Mouse (Mus musculus): Measurements from ENCODE around the gene Iqck. TPM values are rescaled to one million over a fixed set of nuclear protein-coding genes. Genes with fewer than 3 reads are reported as not detected.

Iqck gene
- total RNA-seq, 2 experiments from 2014 or later = not detected

DNA sequence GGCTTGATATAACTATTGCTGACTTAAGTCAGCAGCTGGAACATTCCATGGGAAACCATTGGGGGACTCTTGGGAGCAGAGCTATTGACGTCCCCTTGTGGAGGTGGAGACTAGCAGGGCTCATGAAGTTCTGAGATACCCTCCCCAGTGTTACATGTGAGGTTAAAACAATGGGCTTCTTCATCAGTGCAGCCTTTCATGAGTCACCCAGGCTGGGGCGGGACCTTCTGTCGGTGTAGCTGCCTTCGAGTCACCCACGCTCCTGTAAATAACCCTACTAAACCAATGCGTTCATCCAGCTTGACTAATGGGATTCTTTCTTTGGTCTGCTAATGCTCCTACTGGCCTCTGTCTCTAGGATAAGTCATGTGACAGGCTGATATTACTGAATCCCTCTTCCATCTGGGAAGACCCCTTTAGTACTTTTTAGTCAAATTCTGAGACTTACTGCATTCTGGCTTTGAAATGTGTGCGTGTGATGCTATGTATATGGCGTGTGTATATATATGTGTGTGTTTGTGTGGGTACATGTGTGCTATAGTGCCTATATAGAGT is 53.5 kb downstream of the Iqck start:
- no peak for ATAC-seq (replicated peaks; ENCODE audit: low FRiP score, poor library complexity, severe bottlenecking)

DNA sequence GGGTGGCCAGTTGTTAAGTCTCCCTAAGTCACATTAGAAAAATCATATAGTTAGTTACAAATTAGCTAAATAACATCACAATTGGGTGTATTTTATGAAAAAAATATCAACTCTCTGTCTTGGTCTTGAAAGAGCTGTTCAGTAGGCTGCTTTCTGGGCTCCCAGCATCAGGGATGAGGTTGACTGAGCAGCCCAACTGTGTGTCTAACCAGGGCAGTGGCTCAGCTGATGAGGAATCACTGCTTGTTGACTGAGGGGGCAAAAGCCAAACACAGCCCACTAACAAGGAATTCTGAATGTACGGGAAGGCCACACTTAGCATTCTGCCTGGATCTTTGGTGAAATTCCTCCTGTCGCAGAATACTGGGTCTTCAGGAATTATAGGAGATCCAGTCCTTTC is 54.9 kb downstream of the Iqck start:
- ATAC-seq (replicated peaks; ENCODE audit: low FRiP score, poor library complexity, severe bottlenecking) = no peak

DNA sequence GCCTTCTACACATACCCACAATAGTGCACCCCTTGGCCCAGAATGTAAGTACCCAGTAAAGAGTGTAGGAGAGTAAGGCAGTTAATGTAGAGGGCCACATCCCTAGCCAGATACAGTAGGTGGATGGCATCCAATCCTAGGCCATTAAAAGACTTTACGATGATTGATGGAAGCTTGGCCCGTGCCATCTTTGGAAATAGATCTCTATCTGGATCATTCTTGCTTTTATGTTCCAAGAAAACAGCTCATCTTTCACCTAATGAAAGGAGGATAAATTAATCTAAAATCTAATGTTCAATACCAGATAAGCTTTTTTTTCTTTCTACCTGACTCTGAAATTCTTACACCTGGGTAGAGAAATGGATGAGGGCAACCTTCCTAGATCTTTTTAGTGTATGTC is 55.6 kb downstream of the Iqck start:
- ATAC-seq (replicated peaks; ENCODE audit: low FRiP score, poor library complexity, severe bottlenecking) = no peak

DNA sequence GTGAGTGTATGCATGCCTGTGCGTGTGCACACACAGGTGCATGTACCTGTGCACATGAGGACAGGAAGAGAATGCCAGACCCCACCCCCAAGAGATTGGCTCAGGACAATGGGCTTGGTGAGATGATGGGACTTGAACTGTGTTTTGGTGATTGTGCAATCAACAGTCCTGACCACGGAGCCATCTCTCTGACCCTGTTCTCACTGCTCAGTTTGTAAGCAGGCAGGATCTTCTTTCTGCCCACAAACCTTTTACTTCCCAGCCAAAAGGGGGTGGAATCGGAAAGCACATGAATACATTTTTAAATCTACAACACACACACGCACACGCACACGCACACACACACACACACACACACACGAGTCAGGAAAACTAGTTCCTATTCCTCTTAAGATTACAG is 56.0 kb downstream of the Iqck start:
- ATAC-seq (replicated peaks; ENCODE audit: low FRiP score, poor library complexity, severe bottlenecking) = no peak

DNA sequence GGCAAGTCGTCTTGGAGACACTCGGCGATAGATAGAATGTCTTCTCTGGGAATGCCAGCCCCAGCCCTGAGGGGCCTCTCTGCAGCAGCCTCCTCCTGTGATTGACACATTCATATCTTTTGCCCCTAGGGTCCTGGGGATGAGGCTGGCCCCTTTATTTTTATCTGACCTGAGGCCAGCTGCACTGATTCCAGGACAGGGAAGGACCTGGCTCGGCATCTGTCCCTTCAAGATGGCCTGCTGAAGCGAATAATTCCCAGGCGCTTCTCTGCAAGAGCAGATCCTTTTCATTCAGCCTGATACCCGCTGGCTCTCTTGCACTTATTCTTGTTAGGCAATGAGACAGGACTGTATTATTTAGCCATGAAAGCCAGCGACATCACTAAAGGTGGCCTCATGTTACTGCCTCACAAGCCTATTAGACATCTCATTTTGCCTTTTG is 56.5 kb downstream of the Iqck start:
- no peak for ATAC-seq (replicated peaks; ENCODE audit: low FRiP score, poor library complexity, severe bottlenecking)

DNA sequence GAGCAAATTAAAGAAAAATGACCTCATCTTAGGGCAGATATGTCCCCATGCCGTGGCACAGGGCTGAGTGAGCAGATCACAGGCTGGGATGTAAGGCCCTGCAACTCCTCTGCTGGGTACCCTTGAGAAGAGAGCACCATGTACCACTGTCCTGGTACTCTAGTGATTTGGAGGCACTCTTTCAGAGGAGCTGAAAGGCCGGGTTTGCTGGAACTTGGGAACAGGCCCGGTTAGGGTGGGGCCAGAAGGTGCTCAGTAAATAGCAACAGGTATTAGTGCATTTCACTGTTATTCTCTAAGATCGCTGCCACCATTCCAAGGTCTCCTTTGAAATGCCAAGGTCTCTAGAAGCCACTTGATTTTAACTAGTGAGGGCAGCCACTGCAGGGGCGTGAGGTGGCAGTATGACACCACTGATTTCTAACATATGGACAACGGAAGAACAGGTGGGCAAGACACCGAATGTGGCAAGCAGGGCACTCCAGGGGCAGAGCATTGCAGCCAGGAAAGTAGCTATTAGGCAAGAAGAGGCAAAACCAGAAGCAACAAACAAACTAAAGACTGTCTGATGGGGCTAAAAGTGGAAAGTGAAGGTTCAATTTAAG is 59.1 kb downstream of the Iqck start:
- no peak for ATAC-seq (replicated peaks; ENCODE audit: low FRiP score, poor library complexity, severe bottlenecking)

DNA sequence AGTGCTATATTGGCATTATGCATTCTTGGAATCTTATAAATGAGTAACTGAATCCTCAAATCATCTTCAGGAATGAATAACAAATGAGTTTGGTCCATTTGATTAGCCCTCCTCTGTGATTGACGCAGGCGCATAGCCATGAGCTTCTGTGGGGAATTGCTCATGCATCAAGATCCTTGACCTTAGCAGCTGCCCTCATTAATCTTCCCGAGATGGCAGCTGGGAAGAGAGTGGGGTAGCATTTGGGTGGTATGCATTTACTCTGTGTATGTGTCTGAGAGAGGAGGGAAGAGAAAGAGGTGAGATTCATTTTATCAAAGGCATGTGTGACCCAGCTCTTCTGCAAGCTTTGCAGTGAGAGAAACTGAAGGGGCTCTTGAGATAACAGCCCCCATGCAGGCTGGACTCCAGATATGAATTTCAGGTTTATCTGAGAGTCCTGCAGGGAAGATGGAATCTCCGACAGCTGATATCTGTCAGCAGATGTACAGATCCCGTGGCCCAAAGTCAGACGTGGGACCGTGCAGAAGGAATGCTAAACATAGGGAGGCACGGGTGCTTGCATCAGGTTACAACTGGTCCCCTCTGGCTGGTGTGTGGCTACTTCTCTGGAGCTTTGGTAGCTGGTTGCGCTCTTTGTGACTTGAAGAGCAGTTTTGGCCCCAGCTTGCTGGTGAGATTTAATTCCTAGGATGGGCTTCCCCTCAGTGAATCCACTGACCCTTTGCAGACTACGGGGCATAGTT is 63.9 kb downstream of the Iqck start:
- no peak for ATAC-seq (replicated peaks; ENCODE audit: low FRiP score, poor library complexity, severe bottlenecking)

DNA sequence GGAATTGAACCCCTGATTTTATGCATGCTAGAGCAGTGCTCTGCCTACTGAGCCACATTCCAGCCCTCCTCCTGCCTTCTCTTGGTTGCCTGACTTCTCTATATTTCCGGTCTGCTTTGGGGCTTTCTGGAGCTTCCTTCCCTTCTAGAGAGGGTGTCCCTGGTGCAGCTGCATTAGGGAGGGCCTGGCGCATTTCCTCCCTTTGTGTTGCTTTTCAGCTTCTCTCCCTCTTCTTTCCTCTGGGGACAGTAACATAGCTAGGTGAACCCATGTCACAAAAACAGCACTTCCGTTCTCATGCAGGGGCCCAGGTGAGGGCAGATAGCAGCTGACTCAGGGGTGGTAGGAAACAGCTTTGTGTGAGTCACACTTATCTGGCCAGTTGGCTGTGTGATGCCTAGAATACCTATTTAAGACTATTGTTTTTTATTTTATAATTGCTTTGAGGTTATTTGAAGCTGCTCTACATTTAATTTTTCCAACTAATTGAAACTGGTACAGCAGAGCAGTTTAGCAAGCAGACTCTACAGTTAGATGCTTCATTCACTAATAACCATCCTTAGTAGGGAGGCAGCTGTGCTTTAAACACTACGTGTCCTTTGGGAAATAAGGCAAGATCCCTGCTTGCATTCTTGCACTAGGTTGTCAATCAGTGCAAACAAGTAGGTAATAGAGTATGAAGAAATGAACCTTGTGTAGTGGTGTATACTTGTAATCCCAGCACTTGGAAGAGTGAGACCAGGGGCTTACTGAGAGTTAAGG is 67.1 kb downstream of the Iqck start:
- no peak for ATAC-seq (replicated peaks; ENCODE audit: low FRiP score, poor library complexity, severe bottlenecking)

DNA sequence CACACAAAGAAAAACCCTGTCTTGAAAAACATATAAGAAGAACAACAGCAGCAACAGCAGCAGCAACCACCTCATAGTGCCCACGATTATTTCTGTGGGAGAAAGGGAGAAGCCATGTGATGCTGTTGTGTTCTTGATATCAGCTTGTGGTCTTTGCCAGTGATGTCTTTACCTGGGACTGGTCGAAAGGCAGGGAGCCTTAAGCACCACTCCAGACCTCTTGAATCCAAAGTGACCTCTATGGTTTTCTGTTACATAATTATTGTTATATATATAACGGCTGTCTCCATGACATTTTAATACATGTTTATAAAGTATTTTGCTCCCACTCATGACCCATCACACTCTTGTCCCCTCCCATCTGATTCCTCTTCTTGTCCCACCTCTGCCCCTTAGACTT is 70.0 kb downstream of the Iqck start:
- no peak for ATAC-seq (replicated peaks; ENCODE audit: low FRiP score, poor library complexity, severe bottlenecking)

DNA sequence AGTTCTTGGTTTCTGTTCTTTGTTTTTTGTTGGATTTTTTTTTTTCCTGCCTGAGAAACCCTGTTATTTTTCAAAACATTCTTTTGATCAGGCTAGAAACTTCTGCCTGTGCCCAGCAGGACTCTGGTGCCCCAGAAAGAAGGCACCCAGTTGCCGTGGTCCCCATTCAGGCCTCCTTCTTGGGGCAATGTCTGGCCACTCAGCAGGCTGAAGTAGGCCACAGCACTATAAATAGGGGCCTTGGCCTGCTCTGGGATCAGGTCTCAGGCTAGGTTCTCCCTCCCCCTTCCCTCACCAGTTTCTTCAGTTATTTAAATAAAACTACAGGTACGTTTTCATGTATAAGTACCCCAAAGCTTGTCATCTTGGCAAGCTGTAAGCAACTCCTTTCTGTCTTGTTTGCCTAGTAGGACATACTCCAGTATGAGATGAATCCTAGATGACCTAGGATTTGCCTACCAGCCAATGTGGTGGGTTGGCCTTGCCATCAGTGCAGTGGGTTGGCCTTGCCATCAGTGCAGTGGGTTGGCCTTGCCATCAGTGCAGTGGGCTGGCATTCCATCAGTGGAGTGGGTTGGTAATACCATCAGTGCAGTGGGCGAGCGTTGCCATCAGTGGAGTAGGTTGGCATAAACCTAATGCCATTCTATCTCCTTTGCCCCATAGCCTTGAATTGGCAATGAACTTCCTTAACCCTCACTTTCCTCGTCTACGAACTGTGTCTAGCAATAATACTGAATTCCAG is 71.1 kb downstream of the Iqck start:
- ATAC-seq (replicated peaks; ENCODE audit: low FRiP score, poor library complexity, severe bottlenecking) = no peak

DNA sequence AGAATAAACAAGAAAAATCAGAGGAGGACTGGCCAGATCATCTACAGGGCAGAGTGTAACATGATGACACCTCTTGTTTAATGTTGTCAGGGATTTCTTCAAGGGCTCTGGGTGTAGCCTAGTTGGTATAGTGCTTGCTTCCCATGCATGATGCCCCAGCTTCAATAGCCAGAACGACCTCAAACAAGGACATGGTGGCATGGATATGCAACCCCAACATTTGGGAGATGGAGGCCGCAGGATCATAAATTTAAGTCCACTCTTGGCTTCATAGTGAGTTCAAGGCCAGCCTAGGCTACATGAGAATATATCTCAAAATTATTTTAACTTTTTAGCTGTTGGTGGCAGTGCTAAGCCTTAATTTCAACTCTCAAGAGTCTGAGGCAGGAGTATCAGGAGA is 71.7 kb downstream of the Iqck start:
- ATAC-seq (replicated peaks; ENCODE audit: low FRiP score, poor library complexity, severe bottlenecking) = no peak

DNA sequence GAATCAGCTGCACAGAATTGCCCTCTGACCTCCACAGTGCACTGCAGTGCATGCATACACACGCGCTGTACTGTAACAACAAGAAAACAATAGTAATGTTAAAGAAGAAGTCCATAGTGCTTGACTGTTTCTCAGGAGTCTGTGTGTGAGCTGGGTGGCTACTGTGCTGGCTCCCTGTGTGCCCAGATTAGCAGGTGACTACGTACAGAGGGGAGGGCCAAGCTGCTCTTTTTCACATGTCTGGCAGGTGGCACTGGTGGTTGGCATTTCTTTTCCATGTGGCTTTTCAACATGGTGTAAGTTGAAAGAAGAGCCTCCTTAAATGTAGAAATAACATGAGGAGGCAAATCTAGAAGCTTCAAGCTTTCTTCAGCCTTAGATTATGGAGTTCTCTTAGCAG is 72.8 kb downstream of the Iqck start:
- ATAC-seq (replicated peaks; ENCODE audit: low FRiP score, poor library complexity, severe bottlenecking) = no peak

DNA sequence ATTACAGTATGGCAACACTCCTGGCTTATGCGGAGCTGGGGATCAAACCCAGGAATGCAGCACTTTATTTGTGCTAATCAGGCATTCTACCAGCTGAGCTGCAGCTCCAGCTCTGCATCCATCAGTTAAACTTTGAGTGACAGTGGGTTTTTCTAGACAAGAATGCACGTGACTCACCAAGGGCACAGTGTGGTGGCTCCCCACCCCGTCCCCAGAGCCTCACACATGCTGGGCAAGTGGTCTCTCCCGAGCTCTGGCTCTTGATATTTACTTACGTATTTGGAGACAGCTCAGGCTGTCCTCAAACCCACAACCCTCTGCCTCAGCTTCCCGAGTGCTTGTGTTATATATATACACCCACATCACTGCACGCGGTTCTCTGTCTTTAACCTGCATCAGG is 73.4 kb downstream of the Iqck start:
- no peak for ATAC-seq (replicated peaks; ENCODE audit: low FRiP score, poor library complexity, severe bottlenecking)

DNA sequence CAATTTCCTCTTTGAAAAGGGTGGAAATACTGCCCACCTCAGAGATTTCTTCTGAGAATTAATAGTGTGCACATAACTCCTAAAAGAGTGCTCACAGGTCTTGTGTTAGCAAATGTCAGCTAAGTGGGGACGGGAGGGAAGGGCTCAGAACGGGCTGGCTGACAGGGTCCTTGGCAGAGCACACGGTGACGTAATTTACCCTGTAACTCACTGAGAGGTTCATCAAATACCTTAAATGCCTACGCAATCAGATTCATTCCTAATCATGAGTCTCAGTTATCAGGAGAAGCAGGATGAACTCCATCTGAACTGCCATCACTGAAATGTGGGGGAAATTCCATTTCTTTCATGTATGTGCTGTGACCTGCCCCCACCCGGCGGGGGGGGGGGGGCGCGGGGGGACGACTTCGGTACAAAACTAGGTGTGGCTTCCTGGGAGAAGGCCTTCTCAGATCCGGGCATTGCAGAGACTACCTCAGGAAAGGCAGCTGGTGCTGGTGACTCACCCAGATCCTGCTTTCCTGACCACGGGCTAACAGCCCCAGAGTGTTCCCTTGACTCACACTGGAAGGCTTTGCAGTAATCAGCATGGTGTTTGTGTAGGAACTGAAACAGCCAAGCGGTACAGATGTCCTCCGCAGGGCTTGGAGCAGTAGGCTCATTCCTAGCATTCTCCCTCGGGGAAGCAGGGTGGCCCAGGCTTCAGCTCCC is 74.2 kb downstream of the Iqck start:
- ATAC-seq (replicated peaks; ENCODE audit: low FRiP score, poor library complexity, severe bottlenecking) = no peak

DNA sequence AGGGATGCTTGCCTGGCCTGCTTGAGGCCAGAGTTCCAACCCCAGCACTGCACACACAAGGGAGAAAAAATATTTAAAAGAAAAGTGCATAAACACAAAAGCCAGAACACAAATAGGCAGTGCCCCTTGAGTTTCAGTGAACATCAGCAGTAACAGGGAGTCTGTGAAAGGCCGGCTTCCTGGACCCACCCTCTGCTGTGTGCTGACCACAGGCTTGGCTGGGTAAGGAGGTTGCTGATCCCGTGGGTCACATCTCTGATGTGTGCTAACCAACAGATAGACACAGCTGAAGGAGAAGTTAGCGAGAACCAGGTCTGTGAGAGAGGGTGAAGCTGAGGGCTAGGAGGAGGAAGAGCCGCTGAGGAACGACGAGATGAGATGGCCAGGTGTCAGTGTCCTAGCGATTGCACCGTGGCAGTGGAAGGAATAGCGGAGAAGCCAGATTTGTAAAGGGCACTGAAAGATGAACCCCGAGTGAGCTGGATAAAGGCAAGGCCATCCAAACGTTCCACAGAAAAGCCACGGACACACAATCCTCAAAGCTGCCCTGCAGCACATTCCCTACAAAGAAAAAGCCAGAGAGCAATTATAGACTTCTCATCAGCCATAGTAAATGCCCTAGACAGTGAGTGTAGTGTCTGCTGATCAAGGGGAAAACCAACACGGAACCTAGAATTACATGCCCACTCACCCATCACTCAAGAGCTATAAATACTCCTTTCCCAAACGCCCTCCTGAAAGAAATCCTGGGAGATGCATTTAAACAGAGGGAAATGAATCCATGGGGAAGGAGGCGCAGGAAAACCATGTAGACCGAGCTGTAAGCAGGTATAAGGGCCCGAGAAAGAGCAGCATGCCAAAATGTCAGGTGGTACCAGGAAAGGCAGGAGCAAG is 76.2 kb downstream of the Iqck start:
- no peak for ATAC-seq (replicated peaks; ENCODE audit: low FRiP score, poor library complexity, severe bottlenecking)

DNA sequence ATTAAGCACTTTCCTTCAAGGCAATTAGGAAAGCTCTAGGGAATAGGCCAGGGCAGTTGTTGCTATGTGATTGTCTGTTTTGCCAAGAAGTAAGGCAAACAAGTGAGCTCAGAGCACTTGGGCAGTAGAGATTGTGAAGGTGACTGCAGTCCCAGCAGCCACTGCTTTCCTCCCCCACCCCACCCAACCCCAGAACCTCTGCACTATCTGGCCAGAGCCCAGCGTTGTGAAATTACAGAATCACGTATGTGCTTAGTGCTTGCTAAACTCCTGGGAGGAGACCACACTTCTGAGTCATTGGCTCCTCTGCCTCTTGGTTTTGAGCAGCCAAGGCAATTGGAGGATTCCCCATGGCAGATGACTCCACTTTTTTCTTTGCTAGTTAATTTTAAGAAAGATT is 79.8 kb downstream of the Iqck start:
- no peak for ATAC-seq (replicated peaks; ENCODE audit: low FRiP score, poor library complexity, severe bottlenecking)

DNA sequence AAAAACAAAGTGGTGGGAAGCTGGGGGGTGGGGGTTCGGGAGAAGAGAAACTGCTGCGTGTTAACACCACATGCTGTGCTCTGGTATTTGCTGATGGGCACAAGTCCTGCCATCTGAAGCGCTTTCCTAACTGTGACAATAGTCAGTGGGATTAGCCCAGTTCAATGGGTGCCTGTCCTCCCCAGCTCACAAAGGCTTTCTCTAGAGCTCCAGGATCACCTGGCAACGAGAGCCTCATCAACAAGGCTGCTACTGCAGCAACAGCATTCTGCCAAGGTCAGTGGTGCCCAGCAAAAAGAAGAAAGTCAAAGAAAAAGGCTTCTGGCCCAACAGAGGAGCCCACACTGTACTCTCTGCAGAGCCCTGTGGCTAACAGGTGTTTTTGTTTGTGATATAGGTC is 81.3 kb downstream of the Iqck start:
- ATAC-seq (replicated peaks; ENCODE audit: low FRiP score, poor library complexity, severe bottlenecking) = no peak
